Mouse (Mus musculus): ENCODE measurements at regions not wholly inside any gene's neighbourhood (a gene's known extent, or its start where the extent isn't known, plus 50 kb on each side); places are given as distances from the start of the nearest gene placed in this dataset.

GRCm38 (mm10) chr4:64598465-64598864, 525.5 kb upstream of the Pappa start:
- DNase-seq (ENCODE audit: extremely low read depth, low read depth): no peak

- no peak for DNase-seq (ENCODE audit: extremely low read depth, low read depth)
Observed at GRCm38 (mm10) chr4:64599222-64599621, 524.8 kb upstream of the Pappa start.

GRCm38 (mm10) chr4:64622771-64623170, 501.2 kb upstream of the Pappa start:
- DNase-seq (ENCODE audit: extremely low read depth, low read depth): no peak

- DNase-seq (ENCODE audit: extremely low read depth, low read depth): no peak
Observed at GRCm38 (mm10) chr4:64632189-64632588, 491.8 kb upstream of the Pappa start.

- DNase-seq (ENCODE audit: extremely low read depth, low read depth): no peak
Observed at GRCm38 (mm10) chr4:64635256-64635962, 488.6 kb upstream of the Pappa start.

GRCm38 (mm10) chr4:64640056-64640455, 483.9 kb upstream of the Pappa start:
- no peak for DNase-seq (ENCODE audit: extremely low read depth, low read depth)

- no peak for DNase-seq (ENCODE audit: extremely low read depth, low read depth)
Observed at GRCm38 (mm10) chr4:64640976-64641375, 483.0 kb upstream of the Pappa start.

GRCm38 (mm10) chr4:64645141-64645540, 478.8 kb upstream of the Pappa start:
- DNase-seq (ENCODE audit: extremely low read depth, low read depth): no peak

- DNase-seq (ENCODE audit: extremely low read depth, low read depth): no peak
Observed at GRCm38 (mm10) chr4:64654157-64654556, 469.8 kb upstream of the Pappa start.

GRCm38 (mm10) chr4:64655534-64655933, 468.4 kb upstream of the Pappa start:
- DNase-seq (ENCODE audit: extremely low read depth, low read depth): no peak

- no peak for DNase-seq (ENCODE audit: extremely low read depth, low read depth)
Observed at GRCm38 (mm10) chr4:64663722-64664121, 460.3 kb upstream of the Pappa start.

- no peak for DNase-seq (ENCODE audit: extremely low read depth, low read depth)
Observed at GRCm38 (mm10) chr4:64667998-64668397, 456.0 kb upstream of the Pappa start.

GRCm38 (mm10) chr4:64669722-64670121, 454.3 kb upstream of the Pappa start:
- no peak for DNase-seq (ENCODE audit: extremely low read depth, low read depth)

GRCm38 (mm10) chr4:64676438-64676837, 447.5 kb upstream of the Pappa start:
- no peak for DNase-seq (ENCODE audit: extremely low read depth, low read depth)

GRCm38 (mm10) chr4:64676881-64677280, 447.1 kb upstream of the Pappa start:
- DNase-seq (ENCODE audit: extremely low read depth, low read depth): no peak

GRCm38 (mm10) chr4:64684654-64685053, 439.3 kb upstream of the Pappa start:
- DNase-seq (ENCODE audit: extremely low read depth, low read depth): no peak

- no peak for DNase-seq (ENCODE audit: extremely low read depth, low read depth)
Observed at GRCm38 (mm10) chr4:64696134-64696533, 427.8 kb upstream of the Pappa start.

- no peak for DNase-seq (ENCODE audit: extremely low read depth, low read depth)
Observed at GRCm38 (mm10) chr4:64723296-64723695, 400.7 kb upstream of the Pappa start.

GRCm38 (mm10) chr4:64724851-64725250, 399.1 kb upstream of the Pappa start:
- no peak for DNase-seq (ENCODE audit: extremely low read depth, low read depth)

- no peak for DNase-seq (ENCODE audit: extremely low read depth, low read depth)
Observed at GRCm38 (mm10) chr4:64755986-64756385, 368.0 kb upstream of the Pappa start.

- no peak for DNase-seq (ENCODE audit: extremely low read depth, low read depth)
Observed at GRCm38 (mm10) chr4:64768610-64769009, 355.4 kb upstream of the Pappa start.

GRCm38 (mm10) chr4:64803886-64804285, 320.1 kb upstream of the Pappa start:
- no peak for DNase-seq (ENCODE audit: extremely low read depth, low read depth)

GRCm38 (mm10) chr4:64804996-64805395, 319.0 kb upstream of the Pappa start:
- no peak for DNase-seq (ENCODE audit: extremely low read depth, low read depth)

- DNase-seq (ENCODE audit: extremely low read depth, low read depth): no peak
Observed at GRCm38 (mm10) chr4:64807148-64807547, 316.8 kb upstream of the Pappa start.
